Mouse (Mus musculus) MEL (cell line): ENCODE results near the gene Ager. TPM values are rescaled to one million over a fixed set of nuclear protein-coding genes. Genes with fewer than 3 reads are reported as not detected.
A peak's percentile ranks its signal among the peaks of the same experiment; 100 is the strongest.

Experiments used
- DNase-seq: peaks from one replicate; pipeline ENCODE4 v3.0.0; 2011; ENCODE audit warnings: low read depth, low spot score
- H3K27ac ChIP-seq: 2 replicates; pipeline ENCODE4 v1.5.1; 2012; ENCODE audit warnings: low read depth, mild to moderate bottlenecking, control low read depth, low read length, moderate library complexity; ENCODE audit not compliant: control insufficient read depth
- H3K27me3 ChIP-seq, 2 experiments: fragments of 150-350 bp in 1 of 2; sonication (generic) in 1 of 2; 2 replicates each; pipeline ENCODE4 v1.6.1; 2012; ENCODE audit warnings: low read length in 2 of 2, mild to moderate bottlenecking in 2 of 2, improper control_type of control experiment in 1 of 2, moderate library complexity in 1 of 2; ENCODE audit not compliant: insufficient read depth in 2 of 2, control insufficient read depth in 1 of 2
- H3K36me3 ChIP-seq, 2 experiments: 2 replicates each; pipeline ENCODE4 v1.6.1; 2012 to 2014; ENCODE audit warnings: low read length in 2 of 2, improper control_type of control experiment in 1 of 2, inconsistent platforms in 1 of 2, mild to moderate bottlenecking in 1 of 2; ENCODE audit not compliant: insufficient read depth in 2 of 2, control insufficient read depth in 1 of 2
- H3K4me1 ChIP-seq, 2 experiments: fragments of 150-350 bp in 1 of 2; sonication (generic) in 1 of 2; 2 replicates each; pipeline ENCODE4 v1.6.1; 2012; ENCODE audit warnings: low read length in 2 of 2, improper control_type of control experiment in 1 of 2, mild to moderate bottlenecking in 1 of 2; ENCODE audit not compliant: insufficient read depth in 2 of 2, control insufficient read depth in 1 of 2
- H3K4me3 ChIP-seq, 2 experiments: fragments of 150-350 bp in 1 of 2; sonication (generic) in 1 of 2; 2 replicates each; pipeline ENCODE4 v1.5.1; 2012; ENCODE audit warnings: low read depth in 2 of 2, low read length in 2 of 2, mild to moderate bottlenecking in 2 of 2, moderate library complexity in 2 of 2, control low read depth in 1 of 2, improper control_type of control experiment in 1 of 2; ENCODE audit not compliant: control insufficient read depth in 1 of 2, insufficient read depth in 1 of 2
- H3K79me2 ChIP-seq: 2 replicates; pipeline ENCODE4 v1.6.1; 2012; ENCODE audit warnings: mild to moderate bottlenecking, low read length, moderate library complexity; ENCODE audit not compliant: control insufficient read depth, poor library complexity, insufficient read depth
- H3K9ac ChIP-seq: 2 replicates; pipeline ENCODE4 v1.6.1; 2012; ENCODE audit warnings: low read depth, mild to moderate bottlenecking, control low read depth, low read length, moderate library complexity; ENCODE audit not compliant: control insufficient read depth, poor library complexity, severe bottlenecking
- H3K9me3 ChIP-seq: fragments of 150-350 bp; sonication (generic); replicated peaks from 2 replicates; pipeline ENCODE4 v1.6.1; 2012; ENCODE audit warnings: mild to moderate bottlenecking, low read length, improper control_type of control experiment, moderate library complexity; ENCODE audit not compliant: insufficient read depth
- CTCF ChIP-seq, 3 experiments: IDR thresholded peaks in 2 of 3; conservative IDR thresholded peaks in 1 of 3; 2 replicates each; pipeline ENCODE4 v1.5.1; 2011 to 2012; ENCODE audit warnings: low read length in 3 of 3, low read depth in 2 of 3, mild to moderate bottlenecking in 2 of 3, improper control_type of control experiment in 1 of 3, inconsistent platforms in 1 of 3, mixed read lengths in 1 of 3, moderate library complexity in 1 of 3; ENCODE audit not compliant: control insufficient read depth in 1 of 3, insufficient read depth in 1 of 3, poor library complexity in 1 of 3, severe bottlenecking in 1 of 3
- EP300 ChIP-seq, 2 experiments: IDR thresholded peaks; 2 replicates each; pipeline ENCODE4 v1.6.1; 2011; ENCODE audit warnings: improper control_type of control experiment in 2 of 2, low read length in 2 of 2, low read depth in 1 of 2, mild to moderate bottlenecking in 1 of 2
- MAZ ChIP-seq: IDR thresholded peaks from 2 replicates; pipeline ENCODE4 v1.6.1; 2012; ENCODE audit warnings: low read depth, mild to moderate bottlenecking, inconsistent platforms, low read length, improper control_type of control experiment
- MEF2A ChIP-seq: IDR thresholded peaks from 2 replicates; pipeline ENCODE4 v1.6.1; 2014; ENCODE audit warnings: low read depth, mild to moderate bottlenecking, inconsistent platforms, low read length, improper control_type of control experiment; ENCODE audit not compliant: poor library complexity, insufficient replicate concordance, severe bottlenecking; ENCODE audit errors: extremely low read depth
- NRF1 ChIP-seq: IDR thresholded peaks from 2 replicates; pipeline ENCODE4 v1.6.1; 2014; ENCODE audit warnings: low read depth, mild to moderate bottlenecking, inconsistent platforms, low read length, improper control_type of control experiment, moderate library complexity; ENCODE audit not compliant: poor library complexity, insufficient read depth, severe bottlenecking
- POLR2A ChIP-seq, 2 experiments: IDR thresholded peaks; 2 replicates each; pipeline ENCODE4 v1.6.1; 2011 to 2012; ENCODE audit warnings: low read length in 2 of 2, mild to moderate bottlenecking in 2 of 2, control low read depth in 1 of 2, improper control_type of control experiment in 1 of 2, low read depth in 1 of 2, moderate library complexity in 1 of 2; ENCODE audit not compliant: control insufficient read depth in 1 of 2, insufficient read depth in 1 of 2, poor library complexity in 1 of 2
- POLR2AphosphoS2 ChIP-seq: IDR thresholded peaks from 2 replicates; pipeline ENCODE4 v1.6.1; 2011; ENCODE audit warnings: low read length, improper control_type of control experiment
- POLR2AphosphoS5 ChIP-seq: IDR thresholded peaks from 2 replicates; pipeline ENCODE4 v1.6.1; 2012; ENCODE audit warnings: low read depth, borderline replicate concordance, mild to moderate bottlenecking, inconsistent platforms, low read length, moderate library complexity, mixed read lengths
- RCOR1 ChIP-seq: IDR thresholded peaks from 2 replicates; pipeline ENCODE4 v1.6.1; 2012; ENCODE audit warnings: low read depth, mild to moderate bottlenecking, inconsistent platforms, low read length, improper control_type of control experiment
- SMC3 ChIP-seq: IDR thresholded peaks from 2 replicates; pipeline ENCODE4 v1.6.1; 2011; ENCODE audit warnings: low read depth, low read length, improper control_type of control experiment
- TCF12 ChIP-seq: IDR thresholded peaks from 2 replicates; pipeline ENCODE4 v1.6.1; 2014; ENCODE audit warnings: low read depth, mild to moderate bottlenecking, inconsistent platforms, low read length, improper control_type of control experiment, moderate library complexity
- USF1 ChIP-seq: IDR thresholded peaks from 2 replicates; pipeline ENCODE4 v1.6.1; 2014; ENCODE audit warnings: low read depth, mild to moderate bottlenecking, inconsistent platforms, low read length, improper control_type of control experiment, moderate library complexity
- USF2 ChIP-seq, 2 experiments: IDR thresholded peaks; 2 replicates each; pipeline ENCODE4 v1.6.1; 2011 to 2012; ENCODE audit warnings: improper control_type of control experiment in 2 of 2, low read length in 2 of 2, borderline replicate concordance in 1 of 2, inconsistent platforms in 1 of 2, low read depth in 1 of 2, mild to moderate bottlenecking in 1 of 2; ENCODE audit not compliant: insufficient read depth in 1 of 2
- ZNF384 ChIP-seq: IDR thresholded peaks from 2 replicates; pipeline ENCODE4 v1.6.1; 2012; ENCODE audit warnings: low read depth, mild to moderate bottlenecking, inconsistent platforms, low read length, improper control_type of control experiment
- polyA plus RNA-seq, 2 experiments: library from polyadenylated mRNA; stranded (reverse) in 1 of 2; unstranded in 1 of 2; fragments of >175 nt in 1 of 2; fragments of >200 nt in 1 of 2; gene quantifications; 2 replicates each; pipeline versions ENCODE4 v1.2.1 to v1.2.4; 2012; ENCODE audit warnings: low replicate concordance in 2 of 2, low read depth in 1 of 2; ENCODE audit not compliant: insufficient read length in 2 of 2, insufficient read depth in 1 of 2, missing spikeins in 1 of 2
- total RNA-seq: library from RNA; depleted of rRNA; stranded (reverse); fragments of 300-350 nt; gene quantifications from 2 replicates; pipeline ENCODE4 v1.2.3, GENCODE M21; 2012

Gene Ager
- total and polyA plus RNA-seq, 3 experiments = 0.27 to 3.7 TPM; not detected in 1

GRCm38 (mm10) chr17:34587423-34587811, 10.2 kb upstream of the Ager start (continued):
- TF ChIP-seq ZNF384 = no peak
- TF ChIP-seq POLR2AphosphoS2 = peak; percentile 72
- TF ChIP-seq, all 39 proteins: peak for 12

DNA sequence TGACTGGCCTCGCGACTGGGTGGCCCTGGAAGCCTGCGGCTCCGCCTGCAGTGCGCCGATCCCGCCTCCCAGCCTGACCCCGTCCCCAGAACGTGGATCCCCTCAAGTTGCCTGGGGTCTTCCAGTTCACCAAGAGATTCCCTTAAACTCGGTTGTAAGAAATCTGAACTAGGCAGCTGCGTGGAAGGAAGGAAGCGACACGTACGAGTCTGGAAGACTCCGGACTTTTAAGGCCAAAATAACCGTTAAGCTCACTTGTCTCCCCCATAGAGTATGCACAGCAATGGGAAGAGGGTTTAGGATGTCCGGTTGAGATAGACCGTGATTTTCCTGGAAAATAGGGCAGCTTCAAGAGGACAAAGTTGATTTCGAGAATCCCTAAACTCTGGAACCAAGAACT, 9.8 kb upstream of the Ager start:
- H3K36me3 ChIP-seq = peaks cover 0 to 27% of the 10 kb centered on the region in 2 experiments; a peak in 2 of 4 replicates
- TF ChIP-seq USF1 (no peak), POLR2A (IDR thresholded peaks at IDR 0.05; ENCODE audit: control insufficient read depth in 1 of 2, insufficient read depth in 1 of 2, low read depth in 1 of 2, low read length in 2 of 2, poor library complexity in 1 of 2) (0 out of 4 replicates have a peak, but pooled peaks of 1 of the 2 experiments have one; percentile 1)
- H3K79me2 ChIP-seq = peaks cover 15% of the 10 kb centered on the region; the same call in 1 of the 2 replicates
- H3K9me3 ChIP-seq = no peaks in the 10 kb centered on the region
- peak overlapping the region; percentile 73 for H3K27ac ChIP-seq
- H3K4me1 ChIP-seq = peaks cover 11 to 36% of the 10 kb centered on the region in 2 experiments
- DNase-seq = no peak
- peak overlapping the region; percentile 89 for H3K9ac ChIP-seq
- H3K27me3 ChIP-seq = no peaks in the 10 kb centered on the region
- peak overlapping the region; percentile 78 to 92 for H3K4me3 ChIP-seq

DNA sequence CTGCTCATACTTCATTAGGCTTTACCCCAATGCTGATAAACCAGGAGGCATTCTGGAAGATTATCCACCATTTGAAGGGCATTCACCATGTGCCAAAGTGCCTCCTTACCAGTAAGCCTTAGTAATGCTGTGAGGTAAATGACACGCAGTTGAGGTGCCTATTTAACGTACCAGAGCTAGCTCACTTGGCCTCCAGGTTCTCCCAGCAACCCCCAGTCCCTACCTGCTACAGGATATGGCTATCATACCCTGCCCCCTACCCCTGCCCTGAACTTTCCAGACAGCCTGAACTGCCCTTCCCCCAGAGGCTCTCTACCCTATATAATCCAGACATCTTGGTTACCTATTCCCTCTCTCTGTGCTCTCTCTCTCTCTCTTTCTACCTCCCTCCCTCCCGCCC, 8.9 kb upstream of the Ager start:
- Histone ChIP-seq H3K27ac (no peak overlapping the region), H3K79me2 (peaks cover 16% of the 10 kb centered on the region), H3K9me3 (no peaks in the 10 kb centered on the region), H3K27me3 (no peaks in the 10 kb centered on the region), H3K36me3 (peaks cover 0 to 27% of the 10 kb centered on the region in 2 experiments; a peak in 2 of 4 replicates), H3K4me3 (peak overlapping the region in 1 of 2 experiments; percentile 78; a peak in 1 of 4 replicates), H3K4me1 (peaks cover 11 to 40% of the 10 kb centered on the region in 2 experiments), H3K9ac (peak overlapping the region; percentile 89; the same call in 1 of the 2 replicates)
- no peak for TF ChIP-seq NRF1
- DNase-seq = peak; percentile 30

- Histone ChIP-seq H3K4me3 (peak overlapping the region; percentile 12 to 25), H3K4me1 (peaks cover 11 to 40% of the 10 kb centered on the region in 2 experiments), H3K9ac (peak overlapping the region; percentile 51), H3K27me3 (no peaks in the 10 kb centered on the region), H3K36me3 (peaks cover 0 to 27% of the 10 kb centered on the region in 2 experiments; a peak in 2 of 4 replicates), H3K79me2 (peaks cover 16% of the 10 kb centered on the region), H3K27ac (peak overlapping the region; percentile 37), H3K9me3 (no peaks in the 10 kb centered on the region)
- no peak for DNase-seq
- TF ChIP-seq RCOR1 = no peak
- TF ChIP-seq TCF12 = no peak
- TF ChIP-seq SMC3 = no peak
- TF ChIP-seq MEF2A = no peak
- TF ChIP-seq POLR2AphosphoS5 = no peak
- TF ChIP-seq ZNF384 = no peak
- no peak for TF ChIP-seq USF2 (IDR thresholded peaks at IDR 0.05; ENCODE audit: borderline replicate concordance in 1 of 2, insufficient read depth in 1 of 2, low read depth in 1 of 2, low read length in 2 of 2)
- TF ChIP-seq MAZ = no peak
- no peak for TF ChIP-seq CTCF (IDR thresholded peaks at IDR 0.05 in 2 of 3, conservative IDR thresholded peaks at IDR 0.05 in 1 of 3; ENCODE audit: control insufficient read depth in 1 of 3, insufficient read depth in 1 of 3, low read depth in 2 of 3, low read length in 3 of 3, poor library complexity in 1 of 3, severe bottlenecking in 1 of 3)
- no peak for TF ChIP-seq EP300 (IDR thresholded peaks at IDR 0.05; ENCODE audit: low read depth in 1 of 2, low read length in 2 of 2)
- no peak for TF ChIP-seq NRF1
These were observed 8.5 kb upstream of the Ager start for GRCm38 (mm10) chr17:34589206-34589605.
